Mouse (Mus musculus) CD4-positive, CD25-positive, alpha-beta regulatory T cell, adult 4 months (primary cell): Measurements from ENCODE around the gene Cdh13. TPM values are rescaled to one million over a fixed set of nuclear protein-coding genes. Genes with fewer than 3 reads are reported as not detected.

ENCODE experiments used
- ATAC-seq: one replicate; pipeline ENCODE4 v1.8.0; 2017
- polyA plus RNA-seq, 2 experiments: library from polyadenylated mRNA; unstranded; fragments of 100-300 nt; shearing (Covaris generic); gene quantifications; one replicate each; pipeline ENCODE4 v1.2.1; 2017

Cdh13 gene
- polyA plus RNA-seq, 2 experiments from 2014 or later, result 0.25 to 0.31 TPM

GRCm38 (mm10) chr8:118384314-118384713 lies 100.8 kb downstream of the Cdh13 start:
- ATAC-seq, result no peak

- no peak for ATAC-seq
Observed at GRCm38 (mm10) chr8:118389456-118389855, 105.9 kb downstream of the Cdh13 start.

GRCm38 (mm10) chr8:118393909-118394650 lies 110.5 kb downstream of the Cdh13 start:
- no peak for ATAC-seq

GRCm38 (mm10) chr8:118395178-118395577 lies 111.6 kb downstream of the Cdh13 start:
- ATAC-seq, result no peak

- no peak for ATAC-seq
Observed at GRCm38 (mm10) chr8:118404836-118405235, 121.3 kb downstream of the Cdh13 start.

GRCm38 (mm10) chr8:118407322-118407721 lies 123.8 kb downstream of the Cdh13 start:
- ATAC-seq, result no peak

- no peak for ATAC-seq
Observed at GRCm38 (mm10) chr8:118409396-118409795, 125.9 kb downstream of the Cdh13 start.

GRCm38 (mm10) chr8:118410341-118410970 lies 126.9 kb downstream of the Cdh13 start:
- no peak for ATAC-seq

- ATAC-seq, result no peak
Observed at GRCm38 (mm10) chr8:118415672-118416071, 132.1 kb downstream of the Cdh13 start.

GRCm38 (mm10) chr8:118416811-118417355 lies 133.3 kb downstream of the Cdh13 start:
- no peak for ATAC-seq

- no peak for ATAC-seq
Observed at GRCm38 (mm10) chr8:118422624-118423023, 139.1 kb downstream of the Cdh13 start.

GRCm38 (mm10) chr8:118428941-118429340 lies 145.4 kb downstream of the Cdh13 start:
- no peak for ATAC-seq

- no peak for ATAC-seq
Observed at GRCm38 (mm10) chr8:118431731-118432440, 148.4 kb downstream of the Cdh13 start.

- ATAC-seq, result no peak
Observed at GRCm38 (mm10) chr8:118433553-118434180, 150.1 kb downstream of the Cdh13 start.

GRCm38 (mm10) chr8:118436751-118437150 lies 153.2 kb downstream of the Cdh13 start:
- ATAC-seq, result no peak

GRCm38 (mm10) chr8:118437152-118437551 lies 153.6 kb downstream of the Cdh13 start:
- no peak for ATAC-seq

- ATAC-seq, result no peak
Observed at GRCm38 (mm10) chr8:118437874-118438273, 154.3 kb downstream of the Cdh13 start.

GRCm38 (mm10) chr8:118439857-118440256 lies 156.3 kb downstream of the Cdh13 start:
- no peak for ATAC-seq

- no peak for ATAC-seq
Observed at GRCm38 (mm10) chr8:118443361-118443760, 159.8 kb downstream of the Cdh13 start.

GRCm38 (mm10) chr8:118444651-118445207 lies 161.2 kb downstream of the Cdh13 start:
- ATAC-seq, result no peak

- no peak for ATAC-seq
Observed at GRCm38 (mm10) chr8:118446516-118446915, 163.0 kb downstream of the Cdh13 start.

- no peak for ATAC-seq
Observed at GRCm38 (mm10) chr8:118448011-118448410, 164.5 kb downstream of the Cdh13 start.
